11 mouse cellular contexts compared by ENCODE assay signal in genomic region chr4:102840956-102841729, GRCm38 (mm10).
DNase-seq lines count a peak whose midpoint lies in the region; ATAC-seq and TF ChIP-seq lines count a peak whose summit lies in the region.
"Had no signal": no experiment of that assay in that cellular context is flagged by ENCODE, and none has a peak within 500 bp of the region (broad histone marks: within the 10 kb centered on the region; RNA-seq: fewer than 3 reads in every experiment).

No protein-coding gene starts in this region.

- ATAC-seq in hindbrain, postnatal 0 days, result no peak
- no peak for ATAC-seq in hindbrain, embryonic 16.5 days
- ATAC-seq in lung, embryonic 15.5 days (ENCODE audit: borderline replicate concordance, extremely low read depth, low FRiP score, low TSS enrichment), result 0 out of 2 replicates have a peak, but pooled peaks have one; percentile 12
- no peak for ATAC-seq in embryonic facial prominence, embryonic 15.5 days (ENCODE audit: insufficient number of reproducible peaks, low FRiP score, low TSS enrichment, low read depth)
- no peak for ATAC-seq in liver, embryonic 16.5 days (ENCODE audit: low read depth)

- peak; percentile 58 for DNase-seq in hindbrain, postnatal 0 days (ENCODE audit: low spot score)
- no peak for DNase-seq in lung, postnatal 10 days
- no peak for DNase-seq in B cell, adult 2 months
- DNase-seq: cerebellum, adult 11 months; embryo, embryonic 11 days; lung, postnatal 14 days had no signal

- peaks cover 8% of the 10 kb centered on the region for H3K4me1 ChIP-seq in hindbrain, postnatal 0 days (ENCODE audit: insufficient read depth, low read length)
- H3K4me1 ChIP-seq in hindbrain, embryonic 16.5 days (ENCODE audit: control insufficient read depth, insufficient read depth, low read depth, low read length), result no peaks in the 10 kb centered on the region; the same call in 1 of the 2 replicates
- H3K4me1 ChIP-seq in lung, embryonic 15.5 days, result peaks cover 4% of the 10 kb centered on the region; the same call in 1 of the 2 replicates
- peaks cover 3% of the 10 kb centered on the region; the same call in 1 of the 2 replicates for H3K4me1 ChIP-seq in embryonic facial prominence, embryonic 15.5 days
- no peaks in the 10 kb centered on the region for H3K4me1 ChIP-seq in liver, embryonic 16.5 days (ENCODE audit: control insufficient read depth, low read depth, low read length)

- H3K9me3 ChIP-seq in hindbrain, postnatal 0 days (ENCODE audit: low read length), result no peaks in the 10 kb centered on the region
- H3K9me3 ChIP-seq in hindbrain, embryonic 16.5 days (ENCODE audit: control insufficient read depth, low read length), result no peaks in the 10 kb centered on the region
- no peaks in the 10 kb centered on the region for H3K9me3 ChIP-seq in lung, embryonic 15.5 days
- no peaks in the 10 kb centered on the region for H3K9me3 ChIP-seq in embryonic facial prominence, embryonic 15.5 days (replicated peaks)
- H3K9me3 ChIP-seq in liver, embryonic 16.5 days (replicated peaks; ENCODE audit: control insufficient read depth, low read length), result no peaks in the 10 kb centered on the region

- no peak overlapping the region for H3K4me3 ChIP-seq in hindbrain, postnatal 0 days (ENCODE audit: low read length)
- H3K4me3 ChIP-seq in hindbrain, embryonic 16.5 days (ENCODE audit: low read length), result no peak overlapping the region
- no peak overlapping the region for H3K4me3 ChIP-seq in lung, embryonic 15.5 days
- no peak overlapping the region for H3K4me3 ChIP-seq in embryonic facial prominence, embryonic 15.5 days (replicated peaks)
- no peak overlapping the region for H3K4me3 ChIP-seq in liver, embryonic 16.5 days (ENCODE audit: low read depth, low read length)
- H3K4me3 ChIP-seq: myocyte had no signal

- H3K4me2 ChIP-seq in hindbrain, postnatal 0 days (ENCODE audit: low read depth, low read length), result no peak overlapping the region
- H3K4me2 ChIP-seq in hindbrain, embryonic 16.5 days (ENCODE audit: low read length), result no peak overlapping the region
- no peak overlapping the region for H3K4me2 ChIP-seq in lung, embryonic 15.5 days
- no peak overlapping the region for H3K4me2 ChIP-seq in embryonic facial prominence, embryonic 15.5 days (replicated peaks)
- H3K4me2 ChIP-seq in liver, embryonic 16.5 days (ENCODE audit: low read depth, low read length), result no peak overlapping the region

- no peak overlapping the region for H3K9ac ChIP-seq in hindbrain, postnatal 0 days (replicated peaks; ENCODE audit: low read length)
- H3K9ac ChIP-seq in hindbrain, embryonic 16.5 days (ENCODE audit: low read depth, low read length), result no peak overlapping the region
- no peak overlapping the region for H3K9ac ChIP-seq in lung, embryonic 15.5 days
- H3K9ac ChIP-seq in embryonic facial prominence, embryonic 15.5 days, result no peak overlapping the region
- H3K9ac ChIP-seq in liver, embryonic 16.5 days (ENCODE audit: low read depth, low read length), result no peak overlapping the region

- H3K27me3 ChIP-seq in hindbrain, postnatal 0 days (ENCODE audit: insufficient read depth, low read length), result no peaks in the 10 kb centered on the region
- H3K27me3 ChIP-seq in hindbrain, embryonic 16.5 days (replicated peaks; ENCODE audit: control insufficient read depth, insufficient read depth, low read length), result no peaks in the 10 kb centered on the region
- H3K27me3 ChIP-seq in lung, embryonic 15.5 days, result no peaks in the 10 kb centered on the region
- H3K27me3 ChIP-seq in embryonic facial prominence, embryonic 15.5 days, result no peaks in the 10 kb centered on the region
- no peaks in the 10 kb centered on the region for H3K27me3 ChIP-seq in liver, embryonic 16.5 days (ENCODE audit: control insufficient read depth, insufficient read depth, low read depth, low read length)

- H3K27ac ChIP-seq in hindbrain, postnatal 0 days, result no peak overlapping the region; the same call in 1 of the 2 replicates
- H3K27ac ChIP-seq in hindbrain, embryonic 16.5 days (ENCODE audit: low read depth, low read length), result no peak overlapping the region
- H3K27ac ChIP-seq in lung, embryonic 15.5 days, result peak overlapping the region; percentile 57
- H3K27ac ChIP-seq in embryonic facial prominence, embryonic 15.5 days (replicated peaks), result peak overlapping the region; percentile 44; the same call in 1 of the 2 replicates
- peak overlapping the region; percentile 66 for H3K27ac ChIP-seq in liver, embryonic 16.5 days (ENCODE audit: low read length)

- WGBS in hindbrain, postnatal 0 days, result 46% methylated on average over 11 of the region's 11 CpGs
- WGBS in hindbrain, embryonic 16.5 days, result 51% methylated on average over 11 of the region's 11 CpGs
- WGBS in lung, embryonic 15.5 days, result 71% methylated on average over 11 of the region's 11 CpGs
- 51% methylated on average over 11 of the region's 11 CpGs for WGBS in embryonic facial prominence, embryonic 15.5 days
- 67% methylated on average over 11 of the region's 11 CpGs for WGBS in liver, embryonic 16.5 days (ENCODE audit: insufficient replicate concordance)

- TF ChIP-seq CTCF in hindbrain, postnatal 0 days (IDR thresholded peaks at IDR 0.05; ENCODE audit: low read depth), result no peak

- H3K36me3 ChIP-seq in hindbrain, postnatal 0 days (ENCODE audit: insufficient read depth, low read length), result no peaks in the 10 kb centered on the region
- H3K36me3 ChIP-seq in hindbrain, embryonic 16.5 days (ENCODE audit: control insufficient read depth, insufficient read depth, low read length), result no peaks in the 10 kb centered on the region
- no peaks in the 10 kb centered on the region for H3K36me3 ChIP-seq in lung, embryonic 15.5 days
- no peaks in the 10 kb centered on the region for H3K36me3 ChIP-seq in embryonic facial prominence, embryonic 15.5 days
- no peaks in the 10 kb centered on the region for H3K36me3 ChIP-seq in liver, embryonic 16.5 days (ENCODE audit: control insufficient read depth, insufficient read depth)

Comparison
In these comparisons a context has a peak if more than half of its experiments do, and no peak if none do; other contexts are left out.
1. H3K27ac ChIP-seq: peak in lung, embryonic 15.5 days (single experiment), embryonic facial prominence, embryonic 15.5 days (single experiment) and liver, embryonic 16.5 days (single experiment); none in hindbrain, postnatal 0 days (single experiment) and hindbrain, embryonic 16.5 days (single experiment).